Mouse (Mus musculus): Measurements from ENCODE around the gene Pou3f1. TPM values are rescaled to one million over a fixed set of nuclear protein-coding genes. Genes with fewer than 3 reads are reported as not detected.

Gene Pou3f1
- polyA plus RNA-seq, 1 experiment from 2014 or later, result 6.7 TPM

DNA sequence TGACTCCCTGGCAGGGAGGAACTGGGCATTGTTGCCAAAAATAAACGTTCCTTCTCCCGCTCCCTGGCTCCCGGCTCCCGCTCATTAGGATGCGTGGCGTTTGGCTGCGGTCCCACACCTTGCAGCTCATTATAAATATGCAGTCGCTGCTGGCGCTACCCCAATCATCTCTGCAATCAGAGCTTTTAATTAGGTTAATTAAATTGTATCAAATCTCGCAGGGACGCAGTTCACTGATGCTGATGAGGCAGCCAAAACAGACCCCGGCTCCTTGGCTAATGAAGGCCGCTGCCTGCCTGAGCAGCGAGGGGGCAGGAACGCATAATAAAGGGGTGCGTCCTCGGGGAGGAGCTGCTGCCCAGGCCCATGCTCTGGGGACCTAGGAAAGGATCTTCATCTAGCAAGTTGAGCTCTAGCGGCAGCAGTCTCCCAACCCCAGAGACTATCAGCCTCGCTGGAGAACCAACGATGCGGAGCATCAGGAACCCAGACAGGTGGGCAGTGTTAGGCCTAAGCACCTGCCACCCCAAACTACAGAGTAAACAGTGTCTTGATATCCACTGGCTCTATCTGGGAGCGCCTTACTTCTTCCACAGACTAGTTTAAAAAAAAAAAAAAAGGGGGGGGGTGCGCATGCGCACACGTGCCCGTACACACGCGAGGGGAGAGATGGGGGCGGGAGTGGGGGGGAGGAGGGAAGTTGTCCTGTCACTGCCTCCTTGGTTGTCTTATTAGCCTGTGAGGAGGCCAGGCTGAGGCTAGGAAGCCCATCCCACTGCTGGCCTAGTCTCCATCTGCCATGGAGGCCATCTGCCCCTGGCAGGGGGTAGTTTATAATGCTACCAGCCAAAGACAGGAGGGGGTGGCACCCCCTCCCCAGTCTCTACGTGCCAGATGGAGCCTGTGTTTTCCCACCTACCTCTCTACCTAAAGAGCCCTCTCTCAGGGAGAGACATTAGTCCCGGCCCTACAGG lies 16.0 kb downstream of the Pou3f1 start:
- Histone ChIP-seq H3K4me3 (ENCODE audit: low read depth, low read length) (no peak overlapping the region; the same call in 1 of the 2 replicates), H3K36me3 (ENCODE audit: control insufficient read depth, insufficient read depth, low read length) (peaks cover 2% of the 10 kb centered on the region; the same call in 1 of the 2 replicates), H3K27me3 (ENCODE audit: control insufficient read depth, insufficient read depth, low read length) (peaks cover 8% of the 10 kb centered on the region; the same call in 1 of the 2 replicates), H3K9ac (replicated peaks; ENCODE audit: low read depth, low read length) (no peak overlapping the region; the same call in 1 of the 2 replicates), H3K9me3 (ENCODE audit: control insufficient read depth, low read length) (no peaks in the 10 kb centered on the region), H3K4me2 (ENCODE audit: low read depth, low read length) (peak overlapping the region; percentile 41), H3K27ac (ENCODE audit: low read depth, low read length) (peak overlapping the region; percentile 48; the same call in 1 of the 2 replicates), H3K4me1 (ENCODE audit: control insufficient read depth, insufficient read depth, low read length) (peaks cover 26% of the 10 kb centered on the region)
- ATAC-seq (ENCODE audit: low read depth), result peak; percentile 62
- WGBS, result 1% methylated on average over 30 of the region's 31 CpGs

DNA sequence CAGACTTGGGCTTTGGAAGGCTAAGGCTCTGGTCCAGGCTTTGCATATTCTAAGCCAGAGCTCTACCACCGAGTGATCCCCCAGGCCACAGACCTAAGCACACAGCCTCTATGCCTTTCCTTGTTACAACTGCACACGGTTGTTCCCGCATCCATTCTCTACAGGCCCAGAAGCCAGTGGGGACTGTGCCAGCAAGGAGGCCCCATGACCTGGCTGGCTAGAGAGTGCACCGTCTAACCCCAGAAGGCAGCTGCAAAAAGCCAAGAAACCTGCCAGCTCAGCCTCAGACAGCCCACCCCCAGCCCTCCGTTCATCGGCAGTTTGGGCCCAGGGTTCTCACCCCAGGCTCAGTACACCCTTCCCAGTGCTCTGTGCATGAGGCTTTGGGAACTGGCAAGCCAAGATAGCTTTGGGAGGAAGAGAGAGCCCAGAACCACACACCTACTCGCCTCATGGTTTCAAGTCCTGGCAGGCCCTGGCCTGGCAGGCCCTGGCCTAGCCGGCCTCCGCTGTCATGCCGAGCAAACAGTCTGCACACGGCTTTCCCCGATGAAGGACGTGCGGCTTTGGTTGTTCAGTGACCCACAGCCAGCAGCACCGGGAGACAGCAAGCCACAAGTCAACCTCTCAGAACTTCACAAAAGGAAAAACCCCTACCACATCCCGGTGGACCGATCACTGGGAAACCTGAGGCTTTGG lies 17.9 kb downstream of the Pou3f1 start:
- Histone ChIP-seq H3K9ac (replicated peaks; ENCODE audit: low read depth, low read length) (no peak overlapping the region), H3K4me3 (ENCODE audit: low read depth, low read length) (no peak overlapping the region), H3K27me3 (ENCODE audit: control insufficient read depth, insufficient read depth, low read length) (peaks cover 8% of the 10 kb centered on the region; the same call in 1 of the 2 replicates), H3K4me1 (ENCODE audit: control insufficient read depth, insufficient read depth, low read length) (peaks cover 19% of the 10 kb centered on the region), H3K9me3 (ENCODE audit: control insufficient read depth, low read length) (no peaks in the 10 kb centered on the region), H3K27ac (ENCODE audit: low read depth, low read length) (no peak overlapping the region), H3K4me2 (ENCODE audit: low read depth, low read length) (no peak overlapping the region), H3K36me3 (ENCODE audit: control insufficient read depth, insufficient read depth, low read length) (peaks cover 13% of the 10 kb centered on the region)
- ATAC-seq (ENCODE audit: low read depth), result no peak
- WGBS, result 63% methylated on average over 17 of the region's 17 CpGs

DNA sequence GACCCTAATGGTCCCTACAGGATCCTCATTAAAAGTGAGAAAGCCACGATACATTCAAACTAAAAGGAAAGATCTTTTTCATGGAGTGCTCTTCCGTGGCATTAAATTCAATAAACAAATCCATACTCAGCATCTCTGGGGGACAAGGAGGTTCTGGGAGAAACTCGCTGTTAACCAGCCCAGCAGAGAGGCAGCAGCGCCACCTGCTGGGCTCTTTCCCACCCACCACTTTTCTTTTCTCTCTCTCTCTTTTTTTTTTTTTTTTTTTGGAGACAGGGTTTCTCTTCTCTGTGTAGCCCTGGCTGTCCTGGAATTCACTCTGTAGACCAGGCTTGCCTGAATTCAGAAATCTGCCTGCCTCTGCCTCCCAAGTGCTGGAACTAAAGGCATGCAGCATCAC lies 18.4 kb downstream of the Pou3f1 start:
- Histone ChIP-seq H3K27me3 (ENCODE audit: control insufficient read depth, insufficient read depth, low read length) (peaks cover 8% of the 10 kb centered on the region; the same call in 1 of the 2 replicates), H3K4me2 (ENCODE audit: low read depth, low read length) (no peak overlapping the region), H3K9ac (replicated peaks; ENCODE audit: low read depth, low read length) (no peak overlapping the region), H3K4me1 (ENCODE audit: control insufficient read depth, insufficient read depth, low read length) (peaks cover 19% of the 10 kb centered on the region), H3K9me3 (ENCODE audit: control insufficient read depth, low read length) (no peaks in the 10 kb centered on the region), H3K4me3 (ENCODE audit: low read depth, low read length) (no peak overlapping the region), H3K36me3 (ENCODE audit: control insufficient read depth, insufficient read depth, low read length) (peaks cover 18% of the 10 kb centered on the region), H3K27ac (ENCODE audit: low read depth, low read length) (no peak overlapping the region)
- no peak for ATAC-seq (ENCODE audit: low read depth)
- WGBS, result 1% methylated on average over 4 of the region's 4 CpGs

DNA sequence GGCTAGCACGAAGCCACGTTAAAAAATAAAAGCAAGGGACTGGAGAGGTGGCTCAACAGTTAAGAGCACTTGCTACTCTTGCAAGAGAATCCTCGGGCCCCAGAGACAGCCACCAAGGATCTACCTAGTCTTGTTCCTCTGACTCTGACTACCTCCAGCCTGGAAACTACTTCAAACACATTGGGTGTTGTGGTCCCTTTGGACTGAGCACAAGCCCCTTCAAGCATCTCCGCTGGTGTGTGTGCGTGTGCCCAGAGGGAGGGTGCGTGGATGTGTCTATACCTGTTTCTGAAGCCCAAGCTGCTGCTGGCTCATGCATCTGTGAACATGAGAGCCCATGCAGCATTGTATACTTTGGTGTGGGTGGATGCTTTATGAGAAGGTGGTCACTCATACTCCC lies 19.4 kb downstream of the Pou3f1 start:
- H3K4me3 ChIP-seq (ENCODE audit: low read depth, low read length), result no peak overlapping the region
- no peak overlapping the region for H3K27ac ChIP-seq (ENCODE audit: low read depth, low read length)
- H3K4me1 ChIP-seq (ENCODE audit: control insufficient read depth, insufficient read depth, low read length), result peaks cover 19% of the 10 kb centered on the region
- H3K27me3 ChIP-seq (ENCODE audit: control insufficient read depth, insufficient read depth, low read length), result peaks cover 8% of the 10 kb centered on the region; the same call in 1 of the 2 replicates
- no peak overlapping the region for H3K9ac ChIP-seq (replicated peaks; ENCODE audit: low read depth, low read length)
- WGBS, result 87% methylated on average over 6 of the region's 6 CpGs
- peaks cover 24% of the 10 kb centered on the region for H3K36me3 ChIP-seq (ENCODE audit: control insufficient read depth, insufficient read depth, low read length)
- no peak for ATAC-seq (ENCODE audit: low read depth)
- H3K9me3 ChIP-seq (ENCODE audit: control insufficient read depth, low read length), result no peaks in the 10 kb centered on the region
- H3K4me2 ChIP-seq (ENCODE audit: low read depth, low read length), result no peak overlapping the region

DNA sequence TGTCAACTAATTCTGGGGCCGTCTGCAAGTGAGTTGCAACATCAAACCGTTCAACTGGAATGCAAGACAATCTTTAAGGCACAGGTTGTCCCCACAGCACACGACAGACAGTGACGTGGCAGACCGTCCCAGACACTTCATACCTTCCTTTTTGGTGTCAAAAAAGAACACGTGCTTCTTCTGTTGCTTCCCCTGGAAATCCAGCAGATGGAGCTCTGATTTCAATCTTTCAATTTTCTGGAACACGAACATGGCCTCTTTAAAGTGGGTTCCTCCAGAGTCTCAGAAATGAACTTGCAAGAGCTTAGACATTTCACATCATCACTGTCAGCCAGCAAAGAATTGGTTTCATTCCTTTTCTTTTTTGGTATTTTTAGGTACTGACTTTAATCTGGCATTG lies 25.7 kb downstream of the Pou3f1 start:
- no peaks in the 10 kb centered on the region for H3K27me3 ChIP-seq (ENCODE audit: control insufficient read depth, insufficient read depth, low read length)
- H3K27ac ChIP-seq (ENCODE audit: low read depth, low read length), result no peak overlapping the region
- no peak overlapping the region for H3K4me2 ChIP-seq (ENCODE audit: low read depth, low read length)
- H3K9ac ChIP-seq (replicated peaks; ENCODE audit: low read depth, low read length), result no peak overlapping the region
- 66% methylated on average over 7 of the region's 7 CpGs for WGBS
- H3K9me3 ChIP-seq (ENCODE audit: control insufficient read depth, low read length), result no peaks in the 10 kb centered on the region
- peaks cover 40% of the 10 kb centered on the region for H3K36me3 ChIP-seq (ENCODE audit: control insufficient read depth, insufficient read depth, low read length)
- no peak overlapping the region for H3K4me3 ChIP-seq (ENCODE audit: low read depth, low read length)
- H3K4me1 ChIP-seq (ENCODE audit: control insufficient read depth, insufficient read depth, low read length), result no peaks in the 10 kb centered on the region
- ATAC-seq (ENCODE audit: low read depth), result no peak

DNA sequence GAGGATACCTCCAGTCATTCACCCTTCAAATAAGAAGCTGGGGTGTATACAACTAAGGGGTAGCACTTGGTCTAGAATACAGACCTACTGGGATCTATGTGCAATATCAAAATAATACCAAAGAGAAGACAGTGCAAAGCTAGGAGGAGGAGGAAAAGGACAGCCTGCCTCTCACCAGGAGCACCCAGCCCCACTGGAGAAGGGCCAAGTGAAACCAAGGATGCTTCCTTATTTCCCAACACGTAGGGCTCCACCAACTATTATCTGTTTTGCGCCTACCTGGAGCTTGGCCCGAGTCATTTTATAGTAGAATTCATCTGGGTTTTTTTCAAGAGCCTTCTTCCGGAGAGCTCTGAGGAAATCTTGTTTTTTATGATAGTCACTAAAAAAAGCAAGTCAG lies 26.9 kb downstream of the Pou3f1 start:
- Histone ChIP-seq H3K4me1 (ENCODE audit: control insufficient read depth, insufficient read depth, low read length) (no peaks in the 10 kb centered on the region), H3K27ac (ENCODE audit: low read depth, low read length) (no peak overlapping the region), H3K9me3 (ENCODE audit: control insufficient read depth, low read length) (no peaks in the 10 kb centered on the region), H3K9ac (replicated peaks; ENCODE audit: low read depth, low read length) (no peak overlapping the region), H3K4me2 (ENCODE audit: low read depth, low read length) (no peak overlapping the region), H3K4me3 (ENCODE audit: low read depth, low read length) (no peak overlapping the region), H3K36me3 (ENCODE audit: control insufficient read depth, insufficient read depth, low read length) (peaks cover 35% of the 10 kb centered on the region), H3K27me3 (ENCODE audit: control insufficient read depth, insufficient read depth, low read length) (no peaks in the 10 kb centered on the region)
- WGBS, result 95% methylated on average over 4 of the region's 4 CpGs
- ATAC-seq (ENCODE audit: low read depth), result no peak

DNA sequence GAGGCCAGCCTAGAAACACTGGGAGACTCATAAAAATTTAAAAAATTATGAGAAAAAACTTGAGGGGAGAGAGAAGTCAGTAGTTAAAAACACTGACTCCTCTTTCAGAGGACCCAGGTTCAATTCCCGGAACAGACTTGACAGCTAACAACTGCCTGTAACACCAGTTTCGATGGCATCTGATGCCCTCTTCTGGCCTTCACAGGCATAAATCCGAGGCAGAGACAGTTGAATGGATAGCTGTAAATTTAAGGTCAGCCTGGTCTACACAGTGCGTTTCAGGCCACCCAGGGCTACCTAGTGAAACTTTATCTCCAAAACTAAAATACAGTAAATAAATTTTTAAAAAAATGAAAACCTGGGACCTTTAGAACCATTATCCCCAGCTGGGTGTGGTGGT lies 28.4 kb downstream of the Pou3f1 start:
- no peaks in the 10 kb centered on the region for H3K9me3 ChIP-seq (ENCODE audit: control insufficient read depth, low read length)
- H3K9ac ChIP-seq (replicated peaks; ENCODE audit: low read depth, low read length), result no peak overlapping the region
- peaks cover 22% of the 10 kb centered on the region for H3K36me3 ChIP-seq (ENCODE audit: control insufficient read depth, insufficient read depth, low read length)
- 64% methylated on average over 4 of the region's 4 CpGs for WGBS
- H3K27me3 ChIP-seq (ENCODE audit: control insufficient read depth, insufficient read depth, low read length), result no peaks in the 10 kb centered on the region
- H3K27ac ChIP-seq (ENCODE audit: low read depth, low read length), result no peak overlapping the region
- no peak overlapping the region for H3K4me3 ChIP-seq (ENCODE audit: low read depth, low read length)
- H3K4me1 ChIP-seq (ENCODE audit: control insufficient read depth, insufficient read depth, low read length), result no peaks in the 10 kb centered on the region
- ATAC-seq (ENCODE audit: low read depth), result no peak
- no peak overlapping the region for H3K4me2 ChIP-seq (ENCODE audit: low read depth, low read length)

DNA sequence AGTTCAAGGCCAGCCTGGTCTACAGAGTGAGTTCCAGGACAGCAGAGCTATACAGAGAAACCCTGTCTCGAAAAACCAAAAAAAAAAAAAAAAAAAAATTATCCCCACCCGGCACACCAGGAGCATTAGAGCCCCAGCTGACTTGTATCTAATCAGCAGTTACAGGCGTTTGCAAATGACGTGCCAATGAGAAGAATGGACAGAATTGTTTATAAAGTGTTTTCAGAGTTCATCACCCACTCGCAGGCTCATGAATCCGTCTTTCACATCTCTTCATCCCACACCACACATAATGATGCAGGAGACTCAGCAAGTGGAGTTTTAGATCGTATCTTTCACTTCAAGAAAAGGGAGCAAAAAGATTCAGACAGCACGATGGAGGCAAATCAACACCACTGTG lies 28.8 kb downstream of the Pou3f1 start:
- Histone ChIP-seq H3K4me1 (ENCODE audit: control insufficient read depth, insufficient read depth, low read length) (no peaks in the 10 kb centered on the region), H3K36me3 (ENCODE audit: control insufficient read depth, insufficient read depth, low read length) (peaks cover 21% of the 10 kb centered on the region)
- WGBS, result 91% methylated on average over 8 of the region's 8 CpGs

More for the DNA sequence above, 28.8 kb downstream of the Pou3f1 start:
- Histone ChIP-seq H3K27ac (ENCODE audit: low read depth, low read length) (no peak overlapping the region), H3K9me3 (ENCODE audit: control insufficient read depth, low read length) (no peaks in the 10 kb centered on the region), H3K4me3 (ENCODE audit: low read depth, low read length) (no peak overlapping the region), H3K27me3 (ENCODE audit: control insufficient read depth, insufficient read depth, low read length) (no peaks in the 10 kb centered on the region), H3K4me2 (ENCODE audit: low read depth, low read length) (no peak overlapping the region), H3K9ac (replicated peaks; ENCODE audit: low read depth, low read length) (no peak overlapping the region)
- no peak for ATAC-seq (ENCODE audit: low read depth)
